Mouse (Mus musculus): ENCODE measurements around the gene Srr. TPM values are rescaled to one million over a fixed set of nuclear protein-coding genes. Genes with fewer than 3 reads are reported as not detected.

The Srr gene
- polyA plus RNA-seq, 1 experiment from 2014 or later: 21.5 TPM

DNA sequence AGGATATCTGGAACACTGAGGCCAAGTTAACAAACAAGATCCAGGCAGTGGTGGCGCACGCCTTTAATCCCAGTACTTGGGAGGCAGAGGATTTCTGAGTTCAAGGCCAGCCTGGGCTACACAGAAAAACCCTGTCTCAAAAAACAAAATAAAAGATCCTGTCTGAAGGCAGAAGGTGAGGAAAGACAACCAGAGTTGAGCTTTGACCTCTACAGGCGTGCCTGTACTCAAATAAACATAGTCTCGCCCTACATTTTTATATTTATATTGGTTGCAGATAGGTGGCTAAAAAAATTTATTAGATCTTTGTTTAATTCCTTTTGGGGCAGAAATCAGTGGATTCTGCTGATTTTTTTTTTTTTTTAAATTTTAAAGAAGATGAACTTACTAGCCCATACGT, 23.3 kb downstream of the Srr start:
- peaks cover 76% of the 10 kb centered on the region for H3K36me3 ChIP-seq
- no peaks in the 10 kb centered on the region for H3K9me3 ChIP-seq (replicated peaks)
- no peaks in the 10 kb centered on the region for H3K27me3 ChIP-seq (replicated peaks)
- no peak overlapping the region for H3K4me3 ChIP-seq
- H3K9ac ChIP-seq: no peak overlapping the region
- H3K4me1 ChIP-seq (replicated peaks): peaks cover 12% of the 10 kb centered on the region
- H3K4me2 ChIP-seq: no peak overlapping the region
- no peak for ATAC-seq (ENCODE audit: insufficient number of reproducible peaks, low FRiP score)
- no peak overlapping the region for H3K27ac ChIP-seq (ENCODE audit: poor library complexity, severe bottlenecking)
- 91% methylated on average over 5 of the region's 5 CpGs for WGBS

- Histone ChIP-seq H3K9me3 (replicated peaks) (no peaks in the 10 kb centered on the region), H3K36me3 (peaks cover 67% of the 10 kb centered on the region), H3K4me1 (replicated peaks) (peaks cover 12% of the 10 kb centered on the region), H3K4me3 (no peak overlapping the region), H3K4me2 (no peak overlapping the region), H3K27me3 (replicated peaks) (no peaks in the 10 kb centered on the region), H3K27ac (ENCODE audit: poor library complexity, severe bottlenecking) (no peak overlapping the region), H3K9ac (no peak overlapping the region)
- 85% methylated on average over 6 of the region's 6 CpGs for WGBS
- no peak for ATAC-seq (ENCODE audit: insufficient number of reproducible peaks, low FRiP score)
Measured at GRCm38 (mm10) chr11:74901555-74901954, 24.2 kb downstream of the Srr start.

- Histone ChIP-seq H3K27me3 (replicated peaks) (no peaks in the 10 kb centered on the region), H3K4me3 (peak overlapping the region; percentile 79), H3K36me3 (peaks cover 39% of the 10 kb centered on the region), H3K4me1 (replicated peaks) (peaks cover 12% of the 10 kb centered on the region), H3K27ac (ENCODE audit: poor library complexity, severe bottlenecking) (peak overlapping the region; percentile 83), H3K9ac (peak overlapping the region; percentile 84), H3K4me2 (peak overlapping the region; percentile 96), H3K9me3 (replicated peaks) (no peaks in the 10 kb centered on the region)
- WGBS: 1% methylated on average over 7 of the region's 7 CpGs
- no peak for ATAC-seq (ENCODE audit: insufficient number of reproducible peaks, low FRiP score)
Measured at GRCm38 (mm10) chr11:74898517-74898827, 27.3 kb downstream of the Srr start.

GRCm38 (mm10) chr11:74897678-74898516, 27.9 kb downstream of the Srr start, which contains the start of gene Tsr1:
Gene Tsr1, plus strand, starts transcription at chr11:74898071.
- under 1% methylated on average over 54 of the region's 54 CpGs for WGBS
- Histone ChIP-seq H3K9ac (peak within 1 kb of the TSS; percentile 84), H3K27me3 (replicated peaks) (no peaks in the 10 kb centered on the region)

DNA sequence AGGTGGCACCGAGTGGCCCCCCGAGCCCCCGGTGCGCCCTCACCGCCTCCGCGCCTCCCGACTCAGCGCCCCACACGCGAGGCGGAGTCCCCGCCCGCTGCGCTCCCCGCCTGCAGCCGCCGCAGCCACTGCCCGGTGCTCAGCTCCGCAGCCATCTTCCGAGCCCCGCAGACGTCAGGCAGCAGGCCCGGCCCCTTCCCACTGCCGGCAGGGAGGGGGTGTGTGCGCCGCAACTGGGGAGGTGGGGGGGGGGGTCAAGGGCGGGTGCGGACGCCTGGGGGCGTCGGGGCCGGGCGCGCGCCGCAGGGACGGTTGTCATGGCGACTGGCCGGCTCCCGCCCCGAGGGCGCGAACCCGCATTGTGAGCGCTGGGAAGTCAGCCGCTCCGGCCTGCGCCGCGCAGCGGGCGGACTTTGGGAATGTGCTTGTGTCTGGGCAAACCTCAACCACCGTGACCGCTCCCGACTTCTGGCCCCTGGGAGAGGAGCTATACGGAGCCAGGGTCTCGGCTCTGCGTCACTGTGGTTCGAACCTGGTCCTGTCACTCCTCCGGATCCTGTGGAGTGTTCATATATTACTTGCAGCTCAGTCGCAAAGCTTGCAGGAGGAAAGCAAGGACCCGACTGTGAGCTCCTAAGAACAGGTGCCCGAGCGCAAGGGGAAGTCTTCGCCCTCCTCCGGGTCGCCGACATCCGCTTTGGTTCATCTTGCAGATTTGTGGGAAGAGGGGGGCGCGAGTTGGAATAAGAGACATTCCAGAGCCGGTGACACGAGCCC, 28.7 kb downstream of the Srr start, which contains the start of gene Sgsm2:
Gene Sgsm2 (minus strand): TSS at position 160 of the 777 bp plus-strand sequence.
- Histone ChIP-seq H3K4me3 (peak within 1 kb of the TSS; percentile 79), H3K27ac (ENCODE audit: poor library complexity, severe bottlenecking) (peak within 1 kb of the TSS; percentile 83), H3K27me3 (replicated peaks) (no peaks in the 10 kb centered on the region), H3K36me3 (peaks cover 28% of the 10 kb centered on the region), H3K9me3 (replicated peaks) (no peaks in the 10 kb centered on the region), H3K9ac (peak within 1 kb of the TSS; percentile 84), H3K4me1 (replicated peaks) (peaks cover 12% of the 10 kb centered on the region), H3K4me2 (peak within 1 kb of the TSS; percentile 96)
- WGBS: under 1% methylated on average over 70 of the region's 74 CpGs
- peak; percentile 76 for ATAC-seq (ENCODE audit: insufficient number of reproducible peaks, low FRiP score)

More at GRCm38 (mm10) chr11:74897678-74898516, 27.9 kb downstream of the Srr start, which contains the start of gene Tsr1:
- Histone ChIP-seq H3K4me2 (peak within 1 kb of the TSS; percentile 96), H3K4me1 (replicated peaks) (peaks cover 12% of the 10 kb centered on the region), H3K27ac (ENCODE audit: poor library complexity, severe bottlenecking) (peak within 1 kb of the TSS; percentile 83), H3K9me3 (replicated peaks) (no peaks in the 10 kb centered on the region), H3K36me3 (peaks cover 33% of the 10 kb centered on the region), H3K4me3 (peak within 1 kb of the TSS; percentile 79)
- ATAC-seq (ENCODE audit: insufficient number of reproducible peaks, low FRiP score): peak; percentile 83

DNA sequence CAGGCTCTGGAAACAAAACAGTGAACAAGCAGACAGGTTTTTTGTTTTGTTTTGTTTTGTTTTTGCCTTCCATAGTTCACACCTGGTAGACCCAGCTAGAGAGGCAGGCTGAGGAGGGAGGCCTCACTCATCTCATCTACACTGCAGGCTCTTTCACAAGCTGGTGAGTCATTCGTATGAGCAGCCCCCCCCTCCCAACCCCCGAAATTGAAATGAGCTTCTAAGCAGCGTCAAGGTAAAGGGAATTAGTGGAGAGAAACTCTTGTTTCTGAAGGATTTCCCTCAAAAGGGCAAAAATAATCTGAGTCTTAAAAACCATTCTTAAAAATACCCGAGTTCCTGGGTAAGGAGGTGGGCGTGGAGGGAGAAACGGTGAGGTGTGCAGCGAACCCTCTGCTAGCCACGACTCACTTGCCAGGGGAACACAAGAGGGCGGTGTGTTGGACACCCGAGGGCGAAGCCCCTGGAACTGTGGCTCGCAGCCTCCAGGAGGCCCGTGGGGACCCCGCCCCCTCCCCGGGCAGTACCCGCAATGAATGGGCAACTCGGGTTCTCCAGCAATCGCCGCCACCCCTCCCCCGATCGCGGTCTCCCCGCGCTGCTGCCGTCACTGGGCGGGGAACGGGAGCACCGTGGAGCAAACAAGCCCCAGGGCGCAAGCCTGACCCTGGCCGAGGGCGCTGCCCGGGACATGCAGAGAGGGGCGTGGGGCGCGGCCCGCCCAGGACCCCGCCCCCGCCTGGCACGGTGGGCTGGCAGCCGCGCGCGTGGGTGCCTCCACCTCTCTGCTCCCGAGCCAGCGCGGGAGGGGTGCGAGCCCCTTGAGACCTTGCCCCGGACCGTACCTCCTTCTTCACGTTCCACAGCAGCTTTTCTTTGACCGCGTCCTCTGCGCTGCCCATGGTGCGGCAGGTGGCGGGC, 29.5 kb downstream of the Srr start:
- Histone ChIP-seq H3K9me3 (replicated peaks) (no peaks in the 10 kb centered on the region), H3K9ac (peak overlapping the region; percentile 84), H3K4me1 (replicated peaks) (peaks cover 12% of the 10 kb centered on the region), H3K36me3 (peaks cover 22% of the 10 kb centered on the region), H3K27ac (ENCODE audit: poor library complexity, severe bottlenecking) (peak overlapping the region; percentile 83; the same call in 1 of the 2 replicates), H3K4me3 (peak overlapping the region; percentile 79), H3K4me2 (peak overlapping the region; percentile 96), H3K27me3 (replicated peaks) (no peaks in the 10 kb centered on the region)
- peak; percentile 74 for ATAC-seq (ENCODE audit: insufficient number of reproducible peaks, low FRiP score)
- under 1% methylated on average over 43 of the region's 55 CpGs for WGBS

DNA sequence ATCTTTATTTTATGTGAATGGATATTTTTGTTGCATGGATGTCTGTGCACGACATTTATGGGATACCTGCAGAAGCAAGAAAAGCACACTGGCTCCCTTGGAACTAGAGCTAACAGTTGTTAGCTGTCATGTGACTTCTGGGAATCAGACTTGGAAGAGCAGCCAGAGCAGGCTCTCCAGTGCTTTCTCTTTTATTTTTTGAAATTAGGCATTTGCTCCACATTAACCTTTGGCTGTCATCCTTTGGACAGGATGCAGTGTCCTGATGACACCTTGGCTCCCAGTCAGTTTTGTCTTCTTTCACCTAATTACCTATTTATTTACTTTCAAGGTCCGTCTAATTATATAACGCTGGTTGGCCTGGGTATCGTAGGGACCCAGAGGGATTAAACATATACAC, 31.1 kb downstream of the Srr start:
- no peak overlapping the region for H3K27ac ChIP-seq (ENCODE audit: poor library complexity, severe bottlenecking)
- H3K4me3 ChIP-seq: no peak overlapping the region
- WGBS: 85% methylated on average over 4 of the region's 4 CpGs
- no peaks in the 10 kb centered on the region for H3K9me3 ChIP-seq (replicated peaks)
- no peak overlapping the region for H3K4me2 ChIP-seq
- no peaks in the 10 kb centered on the region for H3K27me3 ChIP-seq (replicated peaks)
- H3K9ac ChIP-seq: no peak overlapping the region; the same call in 1 of the 2 replicates
- H3K4me1 ChIP-seq (replicated peaks): peaks cover 8% of the 10 kb centered on the region
- peaks cover 6% of the 10 kb centered on the region; the same call in 1 of the 2 replicates for H3K36me3 ChIP-seq
- ATAC-seq (ENCODE audit: insufficient number of reproducible peaks, low FRiP score): no peak

- Histone ChIP-seq H3K4me2 (no peak overlapping the region), H3K9me3 (replicated peaks) (no peaks in the 10 kb centered on the region), H3K36me3 (peaks cover 3% of the 10 kb centered on the region; the same call in 1 of the 2 replicates), H3K27ac (ENCODE audit: poor library complexity, severe bottlenecking) (no peak overlapping the region), H3K4me3 (no peak overlapping the region), H3K4me1 (replicated peaks) (peaks cover 13% of the 10 kb centered on the region), H3K27me3 (replicated peaks) (no peaks in the 10 kb centered on the region), H3K9ac (no peak overlapping the region)
- no peak for ATAC-seq (ENCODE audit: insufficient number of reproducible peaks, low FRiP score)
- 90% methylated on average over 10 of the region's 10 CpGs for WGBS
Measured at GRCm38 (mm10) chr11:74883098-74883497, 42.6 kb downstream of the Srr start.

DNA sequence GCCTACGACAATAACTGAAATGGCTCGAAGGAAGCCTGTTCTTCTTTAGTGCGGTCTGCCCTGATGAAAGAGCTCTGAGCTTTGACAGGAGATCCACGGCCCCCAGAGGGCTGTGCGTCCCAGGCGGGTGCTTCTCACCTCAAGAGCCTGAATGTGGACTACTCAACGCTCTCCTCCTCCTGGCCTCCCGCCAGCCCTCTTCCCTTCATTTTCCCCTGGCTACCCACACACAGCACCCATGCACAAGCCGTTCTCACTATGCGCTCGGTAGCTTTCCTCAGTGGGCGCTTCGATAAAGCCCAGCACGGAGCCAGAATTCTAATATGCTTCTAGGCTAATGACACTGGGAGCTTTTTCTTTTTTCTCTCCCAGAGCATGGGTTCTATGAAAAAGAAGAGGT, 43.8 kb downstream of the Srr start:
- no peak overlapping the region; the same call in 1 of the 2 replicates for H3K9ac ChIP-seq
- H3K4me2 ChIP-seq: peak overlapping the region; percentile 39

DNA sequence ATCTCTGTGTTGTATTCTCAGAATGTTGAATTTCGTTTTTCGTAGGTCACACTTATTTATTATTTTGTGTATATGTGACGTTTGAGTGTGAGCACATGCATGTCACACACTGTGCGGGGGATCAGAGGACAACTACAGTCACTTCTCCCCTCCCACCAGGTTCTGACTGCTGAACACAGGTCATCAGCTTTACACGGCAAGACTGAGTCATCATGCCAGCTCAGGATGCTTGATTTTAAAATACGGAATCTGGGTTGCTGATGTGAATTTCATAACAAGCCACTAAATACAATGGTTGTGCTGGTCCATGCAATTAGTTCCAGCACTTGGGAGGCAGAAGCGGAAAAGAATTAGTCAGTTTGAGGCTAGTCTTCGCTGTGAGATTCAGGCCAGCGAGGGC, 44.7 kb downstream of the Srr start:
- H3K4me1 ChIP-seq (replicated peaks): peaks cover 21% of the 10 kb centered on the region
- H3K4me3 ChIP-seq: no peak overlapping the region
- no peak for ATAC-seq (ENCODE audit: insufficient number of reproducible peaks, low FRiP score)
- no peaks in the 10 kb centered on the region for H3K27me3 ChIP-seq (replicated peaks)
- no peaks in the 10 kb centered on the region for H3K9me3 ChIP-seq (replicated peaks)
- no peak overlapping the region for H3K27ac ChIP-seq (ENCODE audit: poor library complexity, severe bottlenecking)
- H3K36me3 ChIP-seq: peaks cover 3% of the 10 kb centered on the region; the same call in 1 of the 2 replicates
- no peak overlapping the region for H3K4me2 ChIP-seq
- WGBS: 71% methylated on average over 9 of the region's 9 CpGs
- no peak overlapping the region for H3K9ac ChIP-seq

More for the DNA sequence above, 43.8 kb downstream of the Srr start:
- Histone ChIP-seq H3K27ac (ENCODE audit: poor library complexity, severe bottlenecking) (no peak overlapping the region), H3K36me3 (peaks cover 3% of the 10 kb centered on the region; the same call in 1 of the 2 replicates), H3K27me3 (replicated peaks) (no peaks in the 10 kb centered on the region), H3K4me1 (replicated peaks) (peaks cover 14% of the 10 kb centered on the region), H3K9me3 (replicated peaks) (no peaks in the 10 kb centered on the region), H3K4me3 (no peak overlapping the region)
- ATAC-seq (ENCODE audit: insufficient number of reproducible peaks, low FRiP score): no peak
- WGBS: 42% methylated on average over 14 of the region's 14 CpGs
